Mouse (Mus musculus) G1E (cell line): ENCODE measurements at regions not wholly inside any gene's neighbourhood (a gene's known extent, or its start where the extent isn't known, plus 50 kb on each side); places are given as distances from the start of the nearest gene placed in this dataset.

ENCODE experiments used
- ATAC-seq: 2 replicates; pipeline ENCODE4 v1.8.0; 2016; ENCODE audit warnings: mild to moderate bottlenecking; ENCODE audit not compliant: insufficient number of reproducible peaks, poor library complexity, low FRiP score, severe bottlenecking; ENCODE audit errors: extremely low read depth
- DNase-seq: peaks from one replicate; pipeline ENCODE4 v3.0.0; 2012; ENCODE audit warnings: low spot score
- H3K27me3 ChIP-seq: 2 replicates; pipeline ENCODE4 v1.6.1; 2012; ENCODE audit warnings: mild to moderate bottlenecking, low read length, inconsistent platforms; ENCODE audit not compliant: insufficient read depth
- H3K36me3 ChIP-seq: replicated peaks from 2 replicates; pipeline ENCODE3; 2012; ENCODE audit warnings: mild to moderate bottlenecking, inconsistent platforms
- H3K4me1 ChIP-seq: 2 replicates; pipeline ENCODE4 v1.6.1; 2012; ENCODE audit warnings: low read depth, low read length, inconsistent platforms, mixed read lengths; ENCODE audit not compliant: insufficient read depth
- H3K4me3 ChIP-seq: 2 replicates; pipeline ENCODE4 v1.5.1; 2012; ENCODE audit warnings: low read depth, mild to moderate bottlenecking, inconsistent platforms, low read length, moderate library complexity, mixed read lengths
- H3K9me3 ChIP-seq: replicated peaks from 2 replicates; pipeline ENCODE4 v1.6.1; 2012; ENCODE audit warnings: inconsistent platforms
- CTCF ChIP-seq: IDR thresholded peaks from 2 replicates; pipeline ENCODE4 v1.5.1; 2012; ENCODE audit warnings: low read depth, low read length, inconsistent platforms, mixed read lengths
- GATA1 ChIP-seq: IDR thresholded peaks from 2 replicates; pipeline ENCODE4 v1.6.1; 2012; ENCODE audit warnings: borderline replicate concordance, low read length, inconsistent platforms, mixed read lengths
- GATA2 ChIP-seq: IDR thresholded peaks from 2 replicates; pipeline ENCODE4 v1.6.1; 2012; ENCODE audit warnings: low read depth, low read length, inconsistent platforms, borderline replicate concordance
- POLR2AphosphoS5 ChIP-seq: IDR thresholded peaks from 2 replicates; pipeline ENCODE4 v1.6.1; 2012; ENCODE audit warnings: low read depth, low read length, inconsistent platforms; ENCODE audit not compliant: insufficient replicate concordance
- TAL1 ChIP-seq: conservative IDR thresholded peaks from 2 replicates; pipeline ENCODE4 v1.6.1; 2012; ENCODE audit warnings: low read depth, low read length, inconsistent platforms, mixed read lengths

GRCm38 (mm10) chr1:34666226-34666662, 86.8 kb downstream of the Amer3 start:
- Histone ChIP-seq H3K4me1 (no peaks in the 10 kb centered on the region), H3K9me3 (no peaks in the 10 kb centered on the region)
- no peak for ATAC-seq

GRCm38 (mm10) chr1:34677105-34677741, 97.8 kb downstream of the Amer3 start:
- no peaks in the 10 kb centered on the region for H3K4me1 ChIP-seq
- TF ChIP-seq GATA1: no peak
- no peak for TF ChIP-seq GATA2
- TF ChIP-seq TAL1: no peak
- no peak for TF ChIP-seq POLR2AphosphoS5
- no peak for TF ChIP-seq CTCF
- no peaks in the 10 kb centered on the region for H3K36me3 ChIP-seq
- no peaks in the 10 kb centered on the region for H3K9me3 ChIP-seq
- H3K27me3 ChIP-seq: no peaks in the 10 kb centered on the region
- no peak for ATAC-seq
- DNase-seq: no peak
- no peak overlapping the region for H3K4me3 ChIP-seq

More at GRCm38 (mm10) chr1:34666226-34666662, 86.8 kb downstream of the Amer3 start:
- H3K4me3 ChIP-seq: no peak overlapping the region
- TF ChIP-seq CTCF: no peak
- no peak for TF ChIP-seq POLR2AphosphoS5
- no peak for TF ChIP-seq TAL1
- H3K27me3 ChIP-seq: peaks cover 2% of the 10 kb centered on the region; the same call in 1 of the 2 replicates
- H3K36me3 ChIP-seq: no peaks in the 10 kb centered on the region
- DNase-seq: no peak

GRCm38 (mm10) chr1:34677832-34678733, 98.6 kb downstream of the Amer3 start:
- TF ChIP-seq TAL1 (no peak), POLR2AphosphoS5 (no peak), GATA2 (no peak), GATA1 (no peak), CTCF (no peak)
- H3K9me3 ChIP-seq: no peaks in the 10 kb centered on the region
- no peak overlapping the region for H3K4me3 ChIP-seq
- no peaks in the 10 kb centered on the region for H3K4me1 ChIP-seq
- H3K36me3 ChIP-seq: no peaks in the 10 kb centered on the region
- no peak for ATAC-seq
- no peaks in the 10 kb centered on the region for H3K27me3 ChIP-seq
- no peak for DNase-seq

GRCm38 (mm10) chr1:34678734-34679068, 99.2 kb downstream of the Amer3 start:
- DNase-seq: no peak
- Histone ChIP-seq H3K9me3 (no peaks in the 10 kb centered on the region), H3K27me3 (no peaks in the 10 kb centered on the region), H3K4me1 (no peaks in the 10 kb centered on the region), H3K36me3 (no peaks in the 10 kb centered on the region), H3K4me3 (no peak overlapping the region)
- TF ChIP-seq GATA1 (no peak), POLR2AphosphoS5 (no peak), TAL1 (no peak), GATA2 (no peak), CTCF (no peak)
- no peak for ATAC-seq

- no peaks in the 10 kb centered on the region for H3K27me3 ChIP-seq
- no peaks in the 10 kb centered on the region for H3K9me3 ChIP-seq
- no peaks in the 10 kb centered on the region for H3K36me3 ChIP-seq
- ATAC-seq (no peak), DNase-seq (no peak)
- H3K4me3 ChIP-seq: no peak overlapping the region
- no peaks in the 10 kb centered on the region for H3K4me1 ChIP-seq
- no peak for TF ChIP-seq GATA1
- no peak for TF ChIP-seq GATA2
- TF ChIP-seq POLR2AphosphoS5: no peak
- no peak for TF ChIP-seq CTCF
- TF ChIP-seq TAL1: no peak
Measured at GRCm38 (mm10) chr1:34686539-34686938, 107.1 kb downstream of the Amer3 start.

- H3K9me3 ChIP-seq: no peaks in the 10 kb centered on the region
- DNase-seq: no peak
- ATAC-seq: no peak
- H3K36me3 ChIP-seq: no peaks in the 10 kb centered on the region
- no peak for TF ChIP-seq GATA2
- no peak for TF ChIP-seq TAL1
- TF ChIP-seq CTCF: no peak
- TF ChIP-seq POLR2AphosphoS5: no peak
- no peak for TF ChIP-seq GATA1
- no peak overlapping the region for H3K4me3 ChIP-seq
- no peaks in the 10 kb centered on the region for H3K4me1 ChIP-seq
- no peaks in the 10 kb centered on the region; the same call in 1 of the 2 replicates for H3K27me3 ChIP-seq
Measured at GRCm38 (mm10) chr1:34696533-34696932, 117.1 kb downstream of the Amer3 start.
